Mouse (Mus musculus): ENCODE measurements around the gene Morn5.

Gene Morn5

DNA sequence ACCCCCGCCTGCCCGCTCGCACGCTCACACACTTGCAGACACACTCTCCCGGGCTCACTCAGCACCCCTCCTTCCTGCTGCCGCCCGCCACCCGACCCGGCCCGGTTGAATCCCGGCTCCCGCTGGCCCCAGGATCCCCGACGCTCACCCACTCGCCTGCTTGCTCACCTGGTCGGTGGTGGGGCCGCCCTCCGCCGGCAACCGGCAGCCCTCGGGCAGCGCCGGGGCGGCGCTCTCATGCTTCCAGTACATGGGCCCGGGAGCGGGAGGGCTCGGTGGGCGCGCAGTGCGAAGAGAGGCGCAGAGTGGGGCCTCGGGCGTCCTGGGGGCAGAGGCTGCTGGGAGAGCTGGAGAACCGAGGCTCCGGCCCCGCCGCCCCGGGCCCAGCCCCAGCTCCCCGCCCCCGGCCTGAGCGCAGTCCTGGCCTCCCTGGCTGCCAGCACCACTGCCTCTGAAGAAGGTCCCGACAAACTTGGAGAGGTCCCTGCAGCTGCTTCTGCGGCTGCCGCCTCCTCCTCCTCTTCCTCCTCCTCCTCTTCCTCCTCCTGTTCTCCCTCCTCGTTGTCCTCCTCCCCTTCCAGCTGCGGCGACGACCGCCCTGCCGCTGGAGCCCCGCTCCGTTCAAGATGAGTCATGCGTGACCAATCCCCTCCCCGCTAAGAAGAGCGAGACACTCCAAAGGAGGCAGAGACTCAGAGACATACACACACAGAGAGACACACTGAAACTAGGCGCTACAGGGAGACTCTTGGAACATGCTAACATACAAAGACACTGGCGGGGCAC is 55.9 kb downstream of the Morn5 start, which contains the start of gene Lhx6:
TSS of gene Lhx6 (minus strand) at position 453 of the 786 bp plus-strand sequence.
- Histone ChIP-seq H3K36me3 (ENCODE audit: control insufficient read depth, insufficient read depth, low read length, poor library complexity, severe bottlenecking) (no peaks in the 10 kb centered on the region), H3K27me3 (ENCODE audit: control insufficient read depth, insufficient read depth, low read length, poor library complexity, severe bottlenecking) (no peaks in the 10 kb centered on the region; the same call in 1 of the 2 replicates)
- no peak for DNase-seq (ENCODE audit: low read depth, low spot score)

DNA sequence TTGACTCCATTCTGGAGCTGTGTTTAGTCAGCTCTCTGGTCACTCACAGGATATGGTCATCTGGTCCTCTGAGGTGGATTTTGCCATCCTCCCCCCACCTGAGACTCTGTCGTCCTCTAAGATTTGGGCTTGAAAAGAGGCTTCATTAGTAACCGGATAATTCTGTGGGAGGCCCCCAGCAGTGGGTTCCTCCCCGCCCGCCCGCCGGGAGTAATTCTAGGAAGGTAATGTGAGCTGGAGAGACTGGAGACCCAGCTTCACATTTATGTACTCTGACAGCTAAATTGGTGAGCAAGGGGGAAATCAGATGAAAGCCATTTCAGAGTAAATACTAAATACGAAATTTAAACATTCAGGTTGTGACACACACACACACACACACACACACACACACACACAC is 59.4 kb downstream of the Morn5 start:
- Histone ChIP-seq H3K36me3 (ENCODE audit: control insufficient read depth, insufficient read depth, low read length, poor library complexity, severe bottlenecking) (no peaks in the 10 kb centered on the region), H3K27me3 (ENCODE audit: control insufficient read depth, insufficient read depth, low read length, poor library complexity, severe bottlenecking) (no peaks in the 10 kb centered on the region; the same call in 1 of the 2 replicates)
- no peak for DNase-seq (ENCODE audit: low read depth, low spot score)

DNA sequence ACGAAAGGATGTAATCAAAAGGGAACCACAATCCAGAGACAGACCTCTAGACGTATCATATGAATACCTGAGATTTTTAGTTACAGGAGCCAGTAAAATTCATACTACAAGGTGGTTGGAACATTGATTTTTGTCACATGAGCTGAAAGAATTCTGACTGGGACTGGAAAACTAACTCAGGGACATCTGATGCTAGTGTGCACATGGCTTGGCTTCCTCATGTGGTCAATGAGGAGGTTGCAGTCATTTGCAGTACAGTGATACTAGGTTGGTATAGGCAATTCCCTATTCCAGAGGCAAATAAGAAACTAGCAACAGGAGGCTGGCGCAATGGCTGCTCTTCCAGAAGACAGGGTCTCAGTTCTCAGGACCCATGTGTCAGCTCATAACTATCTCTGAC is 63.4 kb downstream of the Morn5 start:
- DNase-seq (ENCODE audit: low read depth, low spot score): no peak
- no peaks in the 10 kb centered on the region; the same call in 1 of the 2 replicates for H3K27me3 ChIP-seq (ENCODE audit: control insufficient read depth, insufficient read depth, low read length, poor library complexity, severe bottlenecking)
- H3K36me3 ChIP-seq (ENCODE audit: control insufficient read depth, insufficient read depth, low read length, poor library complexity, severe bottlenecking): no peaks in the 10 kb centered on the region; the same call in 1 of the 2 replicates

DNA sequence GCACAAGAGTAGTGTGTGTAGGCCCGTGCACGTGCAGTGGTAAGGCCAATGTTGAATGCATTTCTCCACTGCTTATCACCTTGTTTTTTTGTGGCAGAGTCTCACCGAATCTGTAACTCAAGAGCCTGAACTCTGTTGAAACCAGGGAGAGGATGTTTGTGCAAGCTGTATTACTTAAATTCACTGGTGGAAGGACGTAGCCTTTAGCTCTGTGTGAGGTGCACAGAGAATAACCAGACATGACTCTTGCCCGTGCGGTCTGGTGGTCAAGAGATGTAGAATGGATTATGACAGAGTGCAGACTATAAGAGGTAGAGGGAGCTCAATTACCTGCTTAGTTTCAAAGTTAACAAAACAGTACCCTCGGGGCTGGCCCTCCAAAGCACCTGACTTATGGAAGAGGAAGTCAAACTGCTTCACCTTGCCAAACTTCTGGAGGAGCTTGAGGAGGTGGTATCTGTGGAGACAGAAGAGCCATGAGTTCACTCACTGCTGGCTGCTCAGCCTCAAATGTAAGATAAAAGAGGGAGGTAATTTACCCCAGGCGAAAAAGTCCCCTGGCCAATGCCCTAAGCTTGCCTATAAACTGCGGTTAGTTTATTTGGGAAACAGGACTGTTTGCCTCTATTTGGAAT is 77.7 kb downstream of the Morn5 start:
- H3K36me3 ChIP-seq (ENCODE audit: control insufficient read depth, insufficient read depth, low read length, poor library complexity, severe bottlenecking): peaks cover 12% of the 10 kb centered on the region
- H3K27me3 ChIP-seq (ENCODE audit: control insufficient read depth, insufficient read depth, low read length, poor library complexity, severe bottlenecking): no peaks in the 10 kb centered on the region
- no peak for DNase-seq (ENCODE audit: low read depth, low spot score)

DNA sequence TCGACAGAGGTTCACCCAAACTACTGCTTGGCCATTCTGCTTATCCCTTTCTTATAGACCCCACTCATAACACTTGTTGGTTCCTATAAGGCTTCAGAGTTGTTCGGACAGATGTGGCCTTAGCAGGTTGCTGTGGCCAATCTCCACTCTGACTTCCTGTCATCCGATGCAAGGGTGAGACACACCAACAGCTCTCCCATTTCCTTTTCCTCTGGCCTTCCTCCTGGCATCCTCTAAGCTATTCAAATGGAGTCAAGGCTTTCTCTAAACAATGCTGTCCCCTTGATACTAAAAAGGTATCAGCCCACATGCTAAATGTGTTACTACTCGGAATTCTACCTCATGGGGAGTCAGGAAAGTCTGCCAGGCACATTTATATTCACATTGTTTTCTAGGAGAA is 78.7 kb downstream of the Morn5 start:
- no peak for DNase-seq (ENCODE audit: low read depth, low spot score)
- H3K27me3 ChIP-seq (ENCODE audit: control insufficient read depth, insufficient read depth, low read length, poor library complexity, severe bottlenecking): no peaks in the 10 kb centered on the region

DNA sequence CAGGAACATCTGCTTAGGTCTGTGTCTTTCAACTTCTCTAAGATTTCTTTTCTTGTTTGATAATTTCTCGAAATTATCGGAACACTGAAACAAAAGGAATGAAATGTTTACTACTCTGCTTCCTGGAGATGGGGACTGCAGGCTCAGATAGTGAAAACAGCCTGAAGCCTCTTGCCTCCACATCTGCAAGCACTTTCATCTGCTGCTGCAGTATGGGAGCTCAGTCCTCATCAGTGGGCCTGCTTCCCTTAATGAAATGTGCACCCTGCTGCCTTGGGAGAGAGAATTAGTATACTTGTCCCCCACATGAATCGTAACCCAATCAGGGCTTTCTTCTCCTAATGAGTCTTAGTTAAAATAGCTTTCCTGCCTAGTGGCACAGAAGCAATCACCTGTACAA is 79.8 kb downstream of the Morn5 start:
- no peak for DNase-seq (ENCODE audit: low read depth, low spot score)
- H3K27me3 ChIP-seq (ENCODE audit: control insufficient read depth, insufficient read depth, low read length, poor library complexity, severe bottlenecking): no peaks in the 10 kb centered on the region
- peaks cover 6% of the 10 kb centered on the region for H3K36me3 ChIP-seq (ENCODE audit: control insufficient read depth, insufficient read depth, low read length, poor library complexity, severe bottlenecking)

More for the DNA sequence above, 78.7 kb downstream of the Morn5 start:
- H3K36me3 ChIP-seq (ENCODE audit: control insufficient read depth, insufficient read depth, low read length, poor library complexity, severe bottlenecking): peaks cover 9% of the 10 kb centered on the region
